Mouse (Mus musculus) central nervous system, embryonic 14 days (tissue): Measurements from ENCODE around the gene Csl. TPM values are rescaled to one million over a fixed set of nuclear protein-coding genes. Genes with fewer than 3 reads are reported as not detected.

Experiments
- polyA plus RNA-seq: library from polyadenylated mRNA; depleted of rRNA; stranded (reverse); fragments of >200 nt; gene quantifications from 2 replicates; pipeline ENCODE4 v1.2.3, GENCODE M21; 2012; rRNA removed

The Csl gene
- polyA plus RNA-seq = 0.02 TPM in 1 of 2 replicates, not detected in the other

DNA sequence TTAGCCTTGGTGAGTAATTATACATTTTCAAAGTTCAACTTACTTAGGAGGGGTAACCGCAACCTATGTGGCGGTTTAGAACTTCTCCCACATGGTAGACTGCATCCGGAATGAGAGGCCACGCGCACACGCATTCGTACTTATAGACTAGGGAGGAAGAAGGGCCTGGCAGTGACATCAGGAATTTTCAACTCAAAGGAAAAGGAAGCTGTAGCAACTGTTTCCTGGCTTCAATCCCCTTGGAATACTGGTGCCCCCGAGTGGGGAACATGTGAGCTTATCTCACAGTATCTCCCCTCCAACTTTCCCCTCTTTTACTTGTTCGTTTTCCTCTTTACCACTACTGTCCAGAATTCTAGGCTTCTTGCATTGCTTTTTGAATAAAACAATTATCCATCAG is at the start of gene Csl:
Gene Csl, minus strand, starts transcription at position 101 of the 400 bp plus-strand sequence.

